Mouse (Mus musculus): Measurements from ENCODE around the gene Cntrob. TPM values are rescaled to one million over a fixed set of nuclear protein-coding genes. Genes with fewer than 3 reads are reported as not detected.
A peak's percentile ranks its signal among the peaks of the same experiment; 100 is the strongest.

Cntrob gene
- total and polyA plus RNA-seq, 3 experiments, result 16.5 to 38.3 TPM; not detected in 1

DNA sequence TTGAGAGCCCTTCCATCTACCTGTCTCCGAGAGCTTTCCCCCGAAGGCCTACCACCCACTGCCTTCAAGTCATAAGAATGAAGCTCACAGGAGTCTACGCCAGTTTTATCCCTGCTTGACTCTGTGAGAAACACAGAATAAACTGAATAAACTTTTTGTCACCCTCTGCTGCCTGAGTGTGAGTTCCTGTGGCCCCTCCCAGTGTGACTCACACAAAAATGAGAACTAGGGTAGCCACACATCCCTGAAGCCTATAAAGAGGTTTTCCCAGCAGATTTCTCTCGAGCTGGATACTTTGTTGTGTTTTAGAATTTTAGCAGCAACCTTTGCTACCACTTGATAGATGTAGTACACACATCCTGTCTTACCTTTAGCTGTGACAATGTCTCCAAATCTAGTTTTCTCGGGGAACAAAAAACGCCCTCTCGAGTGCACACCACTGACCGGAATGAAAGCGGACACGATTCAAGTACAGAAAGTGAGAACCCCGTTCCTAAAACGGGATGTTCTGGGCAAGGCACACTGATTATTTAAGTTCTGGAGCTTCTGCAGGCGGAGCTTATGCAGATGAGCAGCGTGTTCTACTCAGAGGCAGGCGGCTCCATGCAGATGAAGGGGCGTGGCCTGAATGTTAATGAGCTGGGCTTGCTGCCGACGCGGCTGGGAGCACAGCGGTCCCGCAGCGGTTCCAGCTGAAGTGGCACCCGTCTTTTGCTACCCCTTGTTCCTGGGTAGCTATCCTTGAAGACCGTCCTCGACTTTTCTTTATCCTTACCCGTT is 2.2 kb upstream of the Cntrob start, which contains the start of gene Kcnab3:
TSS of gene Kcnab3 (plus strand) at position 631 of the 780 bp plus-strand sequence.
- peak; percentile 86; the same call in 1 of the 2 replicates for TF ChIP-seq CHD1 (IDR thresholded peaks at IDR 0.05; ENCODE audit: low read depth, low read length)
- peak; percentile 53 to 79 for TF ChIP-seq POLR2A (IDR thresholded peaks at IDR 0.05; ENCODE audit: control insufficient read depth in 1 of 2, insufficient read depth in 1 of 2, low read depth in 1 of 2, low read length in 2 of 2, poor library complexity in 1 of 2)
- no peak for TF ChIP-seq RAD21 (IDR thresholded peaks at IDR 0.05; ENCODE audit: low read depth, low read length)
- TF ChIP-seq ZC3H11A (IDR thresholded peaks at IDR 0.05; ENCODE audit: low read depth, low read length), result no peak
- TF ChIP-seq MYC (IDR thresholded peaks at IDR 0.05; ENCODE audit: low read depth, low read length), result peak; percentile 73
- peak; percentile 68; the same call in 1 of the 2 replicates for TF ChIP-seq MAZ (IDR thresholded peaks at IDR 0.05; ENCODE audit: low read depth, low read length)
- peak; percentile 70 for TF ChIP-seq NELFE (IDR thresholded peaks at IDR 0.05; ENCODE audit: low read depth, low read length)
- TF ChIP-seq MAFK (IDR thresholded peaks at IDR 0.05; ENCODE audit: borderline replicate concordance, low read depth, low read length), result no peak
- TF ChIP-seq ZMIZ1 (IDR thresholded peaks at IDR 0.05; ENCODE audit: low read depth, low read length), result no peak
- TF ChIP-seq USF1 (IDR thresholded peaks at IDR 0.05; ENCODE audit: low read depth, low read length), result no peak
- TF ChIP-seq HCFC1 (IDR thresholded peaks at IDR 0.05; ENCODE audit: low read depth, low read length), result peak; percentile 38
- TF ChIP-seq POLR2AphosphoS5 (IDR thresholded peaks at IDR 0.05; ENCODE audit: borderline replicate concordance, low read depth, low read length), result no peak
- 0 out of 2 replicates have a peak, but pooled peaks have one; percentile 24 for TF ChIP-seq TCF12 (IDR thresholded peaks at IDR 0.05; ENCODE audit: low read depth, low read length)
- TF ChIP-seq TAL1 (IDR thresholded peaks at IDR 0.05; ENCODE audit: low read length), result no peak
- no peak for TF ChIP-seq UBTF (IDR thresholded peaks at IDR 0.05; ENCODE audit: borderline replicate concordance, insufficient read depth, low read depth, low read length)
- TF ChIP-seq SIN3A (IDR thresholded peaks at IDR 0.05; ENCODE audit: low read length), result peak; percentile 59
- peak; percentile 38; the same call in 1 of the 2 replicates for TF ChIP-seq POLR2AphosphoS2 (IDR thresholded peaks at IDR 0.05; ENCODE audit: low read length)
- peak; percentile 59; the same call in 1 of the 2 replicates for TF ChIP-seq JUND (IDR thresholded peaks at IDR 0.05; ENCODE audit: low read depth, low read length)
- 0 out of 2 replicates have a peak, but pooled peaks have one; percentile 24 for TF ChIP-seq CHD2 (IDR thresholded peaks at IDR 0.05; ENCODE audit: low read length)
- TF ChIP-seq MYB (IDR thresholded peaks at IDR 0.05; ENCODE audit: low read depth, low read length), result no peak
- TF ChIP-seq E2F4 (IDR thresholded peaks at IDR 0.05; ENCODE audit: borderline replicate concordance, low read depth, low read length), result no peak
- TF ChIP-seq ETS1 (IDR thresholded peaks at IDR 0.05; ENCODE audit: low read depth, low read length), result 0 out of 2 replicates have a peak, but pooled peaks have one; percentile 38
- TF ChIP-seq MXI1 (IDR thresholded peaks at IDR 0.05; ENCODE audit: low read depth, low read length), result peak; percentile 32; the same call in 1 of the 2 replicates
- no peak for TF ChIP-seq BHLHE40 (IDR thresholded peaks at IDR 0.05; ENCODE audit: borderline replicate concordance, low read depth, low read length)
- TF ChIP-seq EP300 (IDR thresholded peaks at IDR 0.05; ENCODE audit: low read depth in 1 of 2, low read length in 2 of 2), result peak; percentile 7 to 29; a peak in 2 of 4 replicates
- no peak for TF ChIP-seq KAT2A (conservative IDR thresholded peaks at IDR 0.05; ENCODE audit: low read depth, low read length)
- no peak for TF ChIP-seq GATA1 (IDR thresholded peaks at IDR 0.05; ENCODE audit: low read depth, low read length)
- peak; percentile 78; the same call in 1 of the 2 replicates for TF ChIP-seq TBP (IDR thresholded peaks at IDR 0.05; ENCODE audit: low read depth, low read length)
- H3K4me3 ChIP-seq (ENCODE audit: control insufficient read depth in 1 of 2, insufficient read depth in 1 of 2, low read depth in 2 of 2, low read length in 2 of 2), result peak within 1 kb of the TSS; percentile 67 to 82
- peaks cover 16% of the 10 kb centered on the region for H3K79me2 ChIP-seq (ENCODE audit: control insufficient read depth, insufficient read depth, low read length, poor library complexity)
- H3K27me3 ChIP-seq (ENCODE audit: control insufficient read depth in 1 of 2, insufficient read depth in 2 of 2, low read length in 2 of 2), result no peaks in the 10 kb centered on the region
- H3K9me3 ChIP-seq (replicated peaks; ENCODE audit: insufficient read depth, low read length), result no peaks in the 10 kb centered on the region
- peaks cover 16 to 42% of the 10 kb centered on the region in 2 experiments for H3K4me1 ChIP-seq (ENCODE audit: control insufficient read depth in 1 of 2, insufficient read depth in 2 of 2, low read length in 2 of 2)
- peak within 1 kb of the TSS; percentile 89 for H3K27ac ChIP-seq (ENCODE audit: control insufficient read depth, low read depth, low read length)
- peaks cover 0 to 33% of the 10 kb centered on the region in 2 experiments; a peak in 2 of 4 replicates for H3K36me3 ChIP-seq (ENCODE audit: control insufficient read depth in 1 of 2, insufficient read depth in 2 of 2, low read length in 2 of 2)
- peak within 1 kb of the TSS; percentile 74 for H3K9ac ChIP-seq (ENCODE audit: control insufficient read depth, low read depth, low read length, poor library complexity, severe bottlenecking)
- peak; percentile 99 for DNase-seq (ENCODE audit: low read depth, low spot score)

All from MEL (cell line).